Mouse (Mus musculus): ENCODE results near the gene Txnrd3. TPM values are rescaled to one million over a fixed set of nuclear protein-coding genes. Genes with fewer than 3 reads are reported as not detected.

Txnrd3 gene
- polyA plus RNA-seq, 1 experiment from 2014 or later: 4.2 TPM

DNA sequence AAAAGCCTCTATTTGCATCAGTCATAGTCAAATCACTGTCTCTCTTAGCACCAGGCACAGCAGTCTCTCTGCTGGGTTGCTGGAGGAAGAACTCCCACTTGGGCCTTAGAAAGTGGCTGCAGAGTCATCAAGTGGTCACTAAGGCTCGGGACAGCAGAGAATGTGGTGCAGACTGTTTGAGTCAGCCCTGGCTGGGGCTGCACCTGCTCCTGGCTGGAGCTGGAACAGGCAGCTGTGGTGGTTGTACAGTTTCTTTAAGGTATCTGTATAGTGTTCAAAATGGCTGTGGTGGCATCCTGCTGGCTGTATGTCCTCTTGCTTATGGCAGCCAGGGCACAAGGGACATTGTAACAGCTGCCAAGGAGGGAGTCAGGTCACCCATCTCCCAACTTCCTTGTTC, 16.7 kb downstream of the Txnrd3 start:
- H3K4me2 ChIP-seq (ENCODE audit: low read depth, low read length): no peak overlapping the region
- WGBS (ENCODE audit: insufficient replicate concordance): 86% methylated on average over 1 of the region's 1 CpGs
- H3K27ac ChIP-seq (ENCODE audit: low read depth): no peak overlapping the region
- no peak overlapping the region for H3K9ac ChIP-seq (replicated peaks)
- ATAC-seq: no peak
- H3K4me3 ChIP-seq (ENCODE audit: low read depth, low read length): no peak overlapping the region
- no peaks in the 10 kb centered on the region for H3K9me3 ChIP-seq (ENCODE audit: low read length)
- H3K36me3 ChIP-seq (replicated peaks; ENCODE audit: insufficient read depth, low read length): no peaks in the 10 kb centered on the region
- no peak for DNase-seq
- no peaks in the 10 kb centered on the region for H3K4me1 ChIP-seq (ENCODE audit: insufficient read depth)
- TF ChIP-seq CTCF (IDR thresholded peaks at IDR 0.05; ENCODE audit: low read depth) (no peak), EP300 (IDR thresholded peaks at IDR 0.05; ENCODE audit: low read depth) (no peak)
- no peaks in the 10 kb centered on the region for H3K27me3 ChIP-seq (ENCODE audit: insufficient read depth, low read length)

GRCm38 (mm10) chr6:89662521-89662920, 18.7 kb downstream of the Txnrd3 start:
- no peak overlapping the region for H3K4me3 ChIP-seq (ENCODE audit: low read depth, low read length)
- no peak overlapping the region for H3K27ac ChIP-seq (ENCODE audit: low read depth)
- H3K36me3 ChIP-seq (replicated peaks; ENCODE audit: insufficient read depth, low read length): no peaks in the 10 kb centered on the region
- H3K4me1 ChIP-seq (ENCODE audit: insufficient read depth): no peaks in the 10 kb centered on the region
- H3K9me3 ChIP-seq (ENCODE audit: low read length): no peaks in the 10 kb centered on the region
- no peak overlapping the region for H3K4me2 ChIP-seq (ENCODE audit: low read depth, low read length)
- 77% methylated on average over 3 of the region's 3 CpGs for WGBS (ENCODE audit: insufficient replicate concordance)
- H3K9ac ChIP-seq (replicated peaks): no peak overlapping the region
- H3K27me3 ChIP-seq (ENCODE audit: insufficient read depth, low read length): no peaks in the 10 kb centered on the region
- DNase-seq (no peak), ATAC-seq (no peak)
- TF ChIP-seq CTCF (IDR thresholded peaks at IDR 0.05; ENCODE audit: low read depth) (no peak), EP300 (IDR thresholded peaks at IDR 0.05; ENCODE audit: low read depth) (no peak)

GRCm38 (mm10) chr6:89665155-89665554, 21.4 kb downstream of the Txnrd3 start:
- DNase-seq (no peak), ATAC-seq (no peak)
- Histone ChIP-seq H3K9me3 (ENCODE audit: low read length) (no peaks in the 10 kb centered on the region), H3K4me2 (ENCODE audit: low read depth, low read length) (no peak overlapping the region), H3K4me3 (ENCODE audit: low read depth, low read length) (no peak overlapping the region), H3K9ac (replicated peaks) (no peak overlapping the region), H3K36me3 (replicated peaks; ENCODE audit: insufficient read depth, low read length) (no peaks in the 10 kb centered on the region), H3K27me3 (ENCODE audit: insufficient read depth, low read length) (no peaks in the 10 kb centered on the region), H3K27ac (ENCODE audit: low read depth) (no peak overlapping the region), H3K4me1 (ENCODE audit: insufficient read depth) (no peaks in the 10 kb centered on the region)
- WGBS (ENCODE audit: insufficient replicate concordance): 65% methylated on average over 8 of the region's 8 CpGs
- TF ChIP-seq CTCF (IDR thresholded peaks at IDR 0.05; ENCODE audit: low read depth) (no peak), EP300 (IDR thresholded peaks at IDR 0.05; ENCODE audit: low read depth) (no peak)

GRCm38 (mm10) chr6:89665667-89666066, 21.9 kb downstream of the Txnrd3 start:
- H3K4me1 ChIP-seq (ENCODE audit: insufficient read depth): no peaks in the 10 kb centered on the region
- DNase-seq (no peak), ATAC-seq (no peak)
- no peaks in the 10 kb centered on the region for H3K27me3 ChIP-seq (ENCODE audit: insufficient read depth, low read length)
- H3K36me3 ChIP-seq (replicated peaks; ENCODE audit: insufficient read depth, low read length): no peaks in the 10 kb centered on the region
- H3K4me3 ChIP-seq (ENCODE audit: low read depth, low read length): no peak overlapping the region
- no peak overlapping the region for H3K27ac ChIP-seq (ENCODE audit: low read depth)
- no peak overlapping the region for H3K4me2 ChIP-seq (ENCODE audit: low read depth, low read length)
- WGBS (ENCODE audit: insufficient replicate concordance): 68% methylated on average over 7 of the region's 7 CpGs
- H3K9me3 ChIP-seq (ENCODE audit: low read length): no peaks in the 10 kb centered on the region
- H3K9ac ChIP-seq (replicated peaks): no peak overlapping the region
- TF ChIP-seq CTCF (IDR thresholded peaks at IDR 0.05; ENCODE audit: low read depth): no peak
- TF ChIP-seq EP300 (IDR thresholded peaks at IDR 0.05; ENCODE audit: low read depth): no peak

DNA sequence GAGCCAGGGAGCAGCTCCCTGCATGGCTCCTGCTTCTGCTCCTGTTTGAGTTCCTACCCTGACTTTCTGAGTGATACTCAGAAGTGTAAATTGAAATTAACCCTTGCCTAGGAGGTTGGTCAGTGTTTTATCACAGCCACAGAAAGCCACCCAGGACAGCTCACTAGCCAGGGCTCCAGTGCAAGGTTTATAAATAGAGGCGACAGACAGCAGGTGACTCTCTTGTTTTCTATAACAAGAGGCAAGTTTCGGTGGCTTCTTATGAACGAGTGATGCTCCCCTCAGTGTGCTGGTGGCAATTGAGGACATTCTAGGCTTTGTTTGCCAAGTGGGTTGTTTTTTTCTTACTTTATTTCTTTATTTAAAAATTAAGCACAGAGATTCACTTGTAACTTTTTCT, 23.2 kb downstream of the Txnrd3 start:
- Histone ChIP-seq H3K36me3 (replicated peaks; ENCODE audit: insufficient read depth, low read length) (no peaks in the 10 kb centered on the region), H3K27ac (ENCODE audit: low read depth) (no peak overlapping the region), H3K9ac (replicated peaks) (no peak overlapping the region), H3K4me1 (ENCODE audit: insufficient read depth) (no peaks in the 10 kb centered on the region), H3K9me3 (ENCODE audit: low read length) (no peaks in the 10 kb centered on the region), H3K4me2 (ENCODE audit: low read depth, low read length) (no peak overlapping the region), H3K27me3 (ENCODE audit: insufficient read depth, low read length) (no peaks in the 10 kb centered on the region), H3K4me3 (ENCODE audit: low read depth, low read length) (no peak overlapping the region)
- TF ChIP-seq EP300 (IDR thresholded peaks at IDR 0.05; ENCODE audit: low read depth): no peak
- no peak for TF ChIP-seq CTCF (IDR thresholded peaks at IDR 0.05; ENCODE audit: low read depth)
- WGBS (ENCODE audit: insufficient replicate concordance): 78% methylated on average over 3 of the region's 3 CpGs
- ATAC-seq: no peak
- no peak for DNase-seq

DNA sequence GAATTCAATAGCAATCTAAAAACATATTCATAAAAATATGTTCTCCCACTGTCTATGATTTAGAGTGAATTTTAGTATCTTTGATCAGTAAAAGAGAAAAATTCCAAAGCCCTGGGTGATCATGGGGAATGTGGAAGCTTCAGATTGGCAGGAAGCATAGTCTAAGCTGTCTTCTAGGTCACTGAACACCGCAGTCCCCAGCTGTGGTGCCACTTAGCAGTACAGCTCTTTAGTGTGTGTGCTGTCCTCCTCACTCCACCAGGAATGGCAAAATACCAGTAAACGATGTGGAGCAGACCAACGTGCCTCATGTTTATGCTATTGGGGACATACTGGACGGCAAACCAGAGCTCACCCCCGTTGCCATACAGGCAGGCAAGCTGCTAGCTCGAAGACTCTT, 25.8 kb downstream of the Txnrd3 start:
- no peaks in the 10 kb centered on the region for H3K27me3 ChIP-seq (ENCODE audit: insufficient read depth, low read length)
- H3K4me3 ChIP-seq (ENCODE audit: low read depth, low read length): no peak overlapping the region
- DNase-seq (no peak), ATAC-seq (no peak)
- H3K4me1 ChIP-seq (ENCODE audit: insufficient read depth): no peaks in the 10 kb centered on the region
- TF ChIP-seq CTCF (IDR thresholded peaks at IDR 0.05; ENCODE audit: low read depth): no peak
- no peak overlapping the region for H3K9ac ChIP-seq (replicated peaks)
- H3K36me3 ChIP-seq (replicated peaks; ENCODE audit: insufficient read depth, low read length): no peaks in the 10 kb centered on the region
- H3K4me2 ChIP-seq (ENCODE audit: low read depth, low read length): no peak overlapping the region
- no peaks in the 10 kb centered on the region for H3K9me3 ChIP-seq (ENCODE audit: low read length)
- 82% methylated on average over 6 of the region's 6 CpGs for WGBS (ENCODE audit: insufficient replicate concordance)
- H3K27ac ChIP-seq (ENCODE audit: low read depth): no peak overlapping the region

- DNase-seq: no peak
- no peaks in the 10 kb centered on the region for H3K9me3 ChIP-seq (ENCODE audit: low read length)
- WGBS (ENCODE audit: insufficient replicate concordance): 67% methylated on average over 6 of the region's 6 CpGs
- TF ChIP-seq EP300 (IDR thresholded peaks at IDR 0.05; ENCODE audit: low read depth) (no peak), CTCF (IDR thresholded peaks at IDR 0.05; ENCODE audit: low read depth) (no peak)
- H3K4me2 ChIP-seq (ENCODE audit: low read depth, low read length): no peak overlapping the region
- no peaks in the 10 kb centered on the region; the same call in 1 of the 2 replicates for H3K36me3 ChIP-seq (replicated peaks; ENCODE audit: insufficient read depth, low read length)
- no peaks in the 10 kb centered on the region for H3K27me3 ChIP-seq (ENCODE audit: insufficient read depth, low read length)
- H3K9ac ChIP-seq (replicated peaks): no peak overlapping the region
- H3K27ac ChIP-seq (ENCODE audit: low read depth): no peak overlapping the region
- H3K4me1 ChIP-seq (ENCODE audit: insufficient read depth): no peaks in the 10 kb centered on the region
- H3K4me3 ChIP-seq (ENCODE audit: low read depth, low read length): no peak overlapping the region
- no peak for ATAC-seq
These were observed 27.6 kb downstream of the Txnrd3 start for GRCm38 (mm10) chr6:89671431-89671830.
